In genomic region chr17:4724031-4724430, GRCm38 (mm10) we compare ENCODE assay signal across 29 mouse cellular contexts.
DNase-seq lines count a peak whose midpoint lies in the region; ATAC-seq and TF ChIP-seq lines count a peak whose summit lies in the region.
"Had no signal": no experiment of that assay in that cellular context is flagged by ENCODE, and none has a peak within 500 bp of the region (broad histone marks: within the 10 kb centered on the region; RNA-seq: fewer than 3 reads in every experiment).

No protein-coding gene starts in this region.

- no peak for TF ChIP-seq EP300 in liver, postnatal 0 days (IDR thresholded peaks at IDR 0.05; ENCODE audit: low read depth)

- no peaks in the 10 kb centered on the region for H3K9me3 ChIP-seq in liver, embryonic 11.5 days (ENCODE audit: control insufficient read depth, low read length)
- H3K9me3 ChIP-seq in liver, postnatal 0 days (ENCODE audit: low read length) = no peaks in the 10 kb centered on the region
- H3K9me3 ChIP-seq in liver, embryonic 13.5 days (replicated peaks) = no peaks in the 10 kb centered on the region
- no peaks in the 10 kb centered on the region for H3K9me3 ChIP-seq in liver, embryonic 16.5 days (replicated peaks; ENCODE audit: control insufficient read depth, low read length)
- no peaks in the 10 kb centered on the region for H3K9me3 ChIP-seq in midbrain, embryonic 14.5 days (ENCODE audit: control insufficient read depth, low read length)
- H3K9me3 ChIP-seq: embryonic facial prominence, embryonic 10.5 days; embryonic facial prominence, embryonic 13.5 days; forebrain, embryonic 10.5 days; forebrain, embryonic 13.5 days; heart, embryonic 10.5 days; heart, embryonic 13.5 days had no signal

- peak; percentile 53; the same call in 1 of the 2 replicates for ATAC-seq in liver, embryonic 11.5 days (replicated peaks; ENCODE audit: low FRiP score)
- ATAC-seq in liver, postnatal 0 days = no peak
- peak; percentile 67 for ATAC-seq in liver, embryonic 13.5 days (ENCODE audit: low read depth)
- 0 out of 2 replicates have a peak, but pooled peaks have one; percentile 37 for ATAC-seq in liver, embryonic 16.5 days (ENCODE audit: low read depth)
- no peak for ATAC-seq in midbrain, embryonic 14.5 days (ENCODE audit: low FRiP score, low TSS enrichment)
- ATAC-seq: activated CD4-positive, CD25-positive, alpha-beta regulatory T cell, adult 4 months; forebrain, embryonic 13.5 days; forebrain, embryonic 16.5 days had no signal

- WGBS in liver, embryonic 11.5 days = 60% methylated on average over 3 of the region's 3 CpGs
- 51% methylated on average over 3 of the region's 3 CpGs for WGBS in liver, postnatal 0 days (ENCODE audit: insufficient replicate concordance)
- WGBS in liver, embryonic 13.5 days (ENCODE audit: insufficient replicate concordance) = 40% methylated on average over 3 of the region's 3 CpGs
- WGBS in liver, embryonic 16.5 days (ENCODE audit: insufficient replicate concordance) = 49% methylated on average over 3 of the region's 3 CpGs
- WGBS in midbrain, embryonic 14.5 days = 84% methylated on average over 3 of the region's 3 CpGs

- H3K27ac ChIP-seq in liver, embryonic 11.5 days (ENCODE audit: low read depth, low read length) = no peak overlapping the region
- no peak overlapping the region for H3K27ac ChIP-seq in liver, postnatal 0 days (ENCODE audit: low read depth)
- H3K27ac ChIP-seq in liver, embryonic 13.5 days = no peak overlapping the region
- no peak overlapping the region for H3K27ac ChIP-seq in liver, embryonic 16.5 days (ENCODE audit: low read length)
- H3K27ac ChIP-seq in midbrain, embryonic 14.5 days (replicated peaks; ENCODE audit: low read depth, low read length) = no peak overlapping the region
- H3K27ac ChIP-seq: embryonic facial prominence, embryonic 10.5 days; embryonic facial prominence, embryonic 13.5 days; forebrain, embryonic 10.5 days; forebrain, embryonic 13.5 days; heart, adult 2 months; heart, embryonic 10.5 days; heart, embryonic 13.5 days; hindbrain, embryonic 14.5 days had no signal

- no peaks in the 10 kb centered on the region for H3K36me3 ChIP-seq in liver, embryonic 11.5 days (ENCODE audit: control insufficient read depth, insufficient read depth, low read length)
- H3K36me3 ChIP-seq in liver, postnatal 0 days (replicated peaks; ENCODE audit: insufficient read depth, low read length) = no peaks in the 10 kb centered on the region
- H3K36me3 ChIP-seq in liver, embryonic 13.5 days = no peaks in the 10 kb centered on the region
- H3K36me3 ChIP-seq in liver, embryonic 16.5 days (ENCODE audit: control insufficient read depth, insufficient read depth) = no peaks in the 10 kb centered on the region
- no peaks in the 10 kb centered on the region for H3K36me3 ChIP-seq in midbrain, embryonic 14.5 days (ENCODE audit: control insufficient read depth, insufficient read depth, low read length)
- H3K36me3 ChIP-seq: embryonic facial prominence, embryonic 10.5 days; embryonic facial prominence, embryonic 13.5 days; forebrain, embryonic 10.5 days; heart, embryonic 10.5 days; heart, embryonic 13.5 days had no signal

- no peaks in the 10 kb centered on the region for H3K27me3 ChIP-seq in liver, embryonic 11.5 days (replicated peaks; ENCODE audit: control insufficient read depth, insufficient read depth, low read length)
- H3K27me3 ChIP-seq in liver, postnatal 0 days (ENCODE audit: insufficient read depth, low read length) = no peaks in the 10 kb centered on the region
- no peaks in the 10 kb centered on the region for H3K27me3 ChIP-seq in liver, embryonic 13.5 days
- no peaks in the 10 kb centered on the region for H3K27me3 ChIP-seq in liver, embryonic 16.5 days (ENCODE audit: control insufficient read depth, insufficient read depth, low read depth, low read length)
- H3K27me3 ChIP-seq in midbrain, embryonic 14.5 days (ENCODE audit: control insufficient read depth, insufficient read depth, low read length) = no peaks in the 10 kb centered on the region
- H3K27me3 ChIP-seq: embryonic facial prominence, embryonic 13.5 days; forebrain, embryonic 13.5 days; heart, embryonic 13.5 days had no signal

- TF ChIP-seq CTCF in liver, postnatal 0 days (IDR thresholded peaks at IDR 0.05; ENCODE audit: low read depth) = no peak

- no peaks in the 10 kb centered on the region for H3K4me1 ChIP-seq in liver, embryonic 11.5 days (replicated peaks; ENCODE audit: control insufficient read depth, insufficient read depth, low read length)
- no peaks in the 10 kb centered on the region for H3K4me1 ChIP-seq in liver, postnatal 0 days (ENCODE audit: insufficient read depth)
- H3K4me1 ChIP-seq in liver, embryonic 13.5 days (replicated peaks) = 0 out of 2 replicates have a peak, but pooled peaks cover 8% of the 10 kb centered on the region
- H3K4me1 ChIP-seq in liver, embryonic 16.5 days (ENCODE audit: control insufficient read depth, low read depth, low read length) = no peaks in the 10 kb centered on the region; the same call in 1 of the 2 replicates
- H3K4me1 ChIP-seq in midbrain, embryonic 14.5 days (ENCODE audit: control insufficient read depth, insufficient read depth, low read length) = no peaks in the 10 kb centered on the region
- H3K4me1 ChIP-seq: forebrain, embryonic 10.5 days; forebrain, embryonic 13.5 days; heart, embryonic 10.5 days had no signal

- no peak overlapping the region for H3K4me2 ChIP-seq in liver, embryonic 11.5 days
- H3K4me2 ChIP-seq in liver, postnatal 0 days (ENCODE audit: low read depth, low read length) = no peak overlapping the region
- no peak overlapping the region for H3K4me2 ChIP-seq in liver, embryonic 13.5 days
- H3K4me2 ChIP-seq in liver, embryonic 16.5 days (ENCODE audit: low read depth, low read length) = no peak overlapping the region
- H3K4me2 ChIP-seq in midbrain, embryonic 14.5 days (ENCODE audit: low read length) = no peak overlapping the region
- H3K4me2 ChIP-seq: embryonic facial prominence, embryonic 13.5 days; forebrain, embryonic 13.5 days; heart, embryonic 13.5 days; hindbrain, embryonic 14.5 days had no signal

- no peak overlapping the region for H3K4me3 ChIP-seq in liver, embryonic 11.5 days (ENCODE audit: low read depth, low read length)
- H3K4me3 ChIP-seq in liver, postnatal 0 days (ENCODE audit: low read depth, low read length) = no peak overlapping the region
- no peak overlapping the region for H3K4me3 ChIP-seq in liver, embryonic 13.5 days (replicated peaks)
- no peak overlapping the region for H3K4me3 ChIP-seq in liver, embryonic 16.5 days (ENCODE audit: low read depth, low read length)
- H3K4me3 ChIP-seq in midbrain, embryonic 14.5 days (replicated peaks; ENCODE audit: low read depth, low read length) = no peak overlapping the region
- H3K4me3 ChIP-seq: embryonic facial prominence, embryonic 10.5 days; embryonic facial prominence, embryonic 13.5 days; erythroblast, embryonic 14.5 days; forebrain, embryonic 10.5 days; forebrain, embryonic 13.5 days; heart, adult 2 months; heart, embryonic 10.5 days; heart, embryonic 13.5 days had no signal

- no peak for DNase-seq in liver, embryonic 11.5 days (ENCODE audit: low spot score)
- no peak for DNase-seq in liver, postnatal 0 days
- no peak for DNase-seq in liver, embryonic 13.5 days
- DNase-seq in midbrain, embryonic 14.5 days = no peak
- no peak for DNase-seq in retina, postnatal 1 day
- no peak for DNase-seq in retina, embryonic 14.5 days (ENCODE audit: low spot score)
- DNase-seq: adrenal gland, postnatal 10 days; adrenal gland, postnatal 36 days; cerebellum, adult 11 months; cerebellum, adult 2 months; cerebellum, adult 9-11 months; cerebellum, postnatal 25 days; embryo, embryonic 11 days; gastrocnemius, postnatal 10 days; gastrocnemius, postnatal 36 days; heart, adult 2 months; heart, postnatal 14 days; heart, postnatal 4 days had no signal

- no peak overlapping the region for H3K9ac ChIP-seq in liver, embryonic 11.5 days (ENCODE audit: low read depth, low read length)
- H3K9ac ChIP-seq in liver, postnatal 0 days (replicated peaks) = no peak overlapping the region
- no peak overlapping the region for H3K9ac ChIP-seq in liver, embryonic 13.5 days
- no peak overlapping the region for H3K9ac ChIP-seq in liver, embryonic 16.5 days (ENCODE audit: low read depth, low read length)
- no peak overlapping the region for H3K9ac ChIP-seq in midbrain, embryonic 14.5 days (replicated peaks; ENCODE audit: low read length)
- H3K9ac ChIP-seq: embryonic facial prominence, embryonic 13.5 days; forebrain, embryonic 13.5 days; heart, embryonic 13.5 days; hindbrain, embryonic 14.5 days had no signal

Comparison
In these comparisons a context has a peak if more than half of its experiments do, and no peak if none do; other contexts are left out.
1. ATAC-seq: peak in liver, embryonic 11.5 days (single experiment), liver, embryonic 13.5 days (single experiment) and liver, embryonic 16.5 days (single experiment); none in liver, postnatal 0 days (single experiment) and midbrain, embryonic 14.5 days (single experiment).